Mouse (Mus musculus) olfactory bulb, adult 2 months (tissue): ENCODE results near the gene Mrpl18.

Experiments
- CTCF ChIP-seq: fragments of 200-500 bp; IDR thresholded peaks from 2 replicates; pipeline ENCODE4 v1.5.1; 2012; ENCODE audit warnings: low read depth, mild to moderate bottlenecking, low read length, moderate library complexity; ENCODE audit not compliant: insufficient read depth
- POLR2A ChIP-seq: fragments of 200-500 bp; IDR thresholded peaks from 2 replicates; pipeline ENCODE4 v1.6.1; 2012; ENCODE audit warnings: mild to moderate bottlenecking, low read depth, low read length, moderate library complexity; ENCODE audit not compliant: insufficient read depth

- TF ChIP-seq POLR2A (no peak), CTCF (no peak)
Measured at GRCm38 (mm10) chr17:12902291-12902690, 13.9 kb downstream of the Mrpl18 start.
